Mouse (Mus musculus) megakaryocyte progenitor cell, adult 5-6 weeks (primary cell): ENCODE data around the gene Mlycd. TPM values are rescaled to one million over a fixed set of nuclear protein-coding genes. Genes with fewer than 3 reads are reported as not detected.
A peak's percentile ranks its signal among the peaks of the same experiment; 100 is the strongest.

Experiments used
- ATAC-seq: replicated peaks from 2 replicates; pipeline ENCODE4 v1.8.0; 2016; ENCODE audit warnings: mild to moderate bottlenecking, moderate TSS enrichment, inconsistent platforms; ENCODE audit not compliant: poor library complexity
- total RNA-seq, 2 experiments: library from RNA; stranded (forward) in 1 of 2; stranded (reverse) in 1 of 2; fragments of 157-497, 149-512 nt in 1 of 2; fragments of 200-1000 nt in 1 of 2; gene quantifications; 2 replicates each; pipeline versions ENCODE4 v1.2.3 to v1.2.4; 2015 to 2017

Mlycd gene
- total RNA-seq, 2 experiments from 2014 or later: 6.4 to 6.5 TPM

DNA sequence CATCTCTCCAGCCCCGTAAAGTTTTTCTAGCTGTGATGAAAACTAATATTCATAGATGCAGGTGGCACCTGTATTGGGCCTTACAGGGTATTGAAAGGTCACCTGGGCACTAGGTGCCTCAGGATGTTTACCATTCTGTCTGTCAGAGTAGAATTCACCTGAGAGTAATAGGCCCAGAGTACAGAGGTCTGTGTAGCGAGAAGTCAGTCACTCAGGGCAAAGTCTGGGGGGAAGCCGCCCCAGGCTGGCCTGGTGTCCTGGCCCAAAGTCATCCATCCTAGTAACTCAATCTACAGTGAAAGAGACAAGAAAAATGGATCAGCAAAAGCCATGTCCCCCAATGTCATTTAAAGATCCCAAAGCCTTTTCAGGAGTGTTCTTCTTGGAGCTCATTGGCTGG is 6.2 kb downstream of the Mlycd start:
- ATAC-seq: no peak

DNA sequence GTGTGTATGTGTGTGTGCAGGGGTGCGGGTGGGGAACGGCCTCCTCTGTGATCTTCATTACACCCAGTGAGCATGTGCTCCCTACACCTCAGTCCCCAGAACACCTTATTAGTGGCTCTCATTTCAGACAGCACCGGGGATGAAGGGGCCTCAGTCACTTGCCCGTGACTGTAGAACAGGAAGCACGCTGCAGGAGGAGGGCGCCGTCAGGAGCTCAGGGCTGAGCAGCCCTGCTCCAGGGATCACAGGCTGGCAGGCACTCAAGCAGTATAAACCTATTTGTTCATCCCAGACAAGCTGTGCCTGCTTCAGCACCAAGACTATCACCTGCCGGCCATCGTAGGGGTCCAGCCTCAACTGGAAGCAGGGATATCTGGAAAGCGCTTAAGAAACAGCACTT is 9.2 kb downstream of the Mlycd start:
- no peak for ATAC-seq

DNA sequence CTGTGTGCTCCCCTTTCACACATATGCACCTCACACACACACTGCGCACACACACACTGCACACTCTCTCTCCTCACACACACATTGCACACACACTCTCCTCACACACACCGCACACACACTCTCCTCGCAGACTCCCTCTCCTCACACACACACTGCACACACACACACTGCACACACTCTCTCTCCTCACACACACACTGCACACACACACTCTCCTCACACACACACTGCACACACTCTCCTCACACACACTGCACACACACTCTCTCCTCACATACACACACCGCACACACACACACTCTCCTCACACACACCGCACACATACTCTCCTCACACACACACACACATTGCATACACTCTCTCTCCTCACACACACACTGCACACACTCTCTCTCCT is 10.0 kb downstream of the Mlycd start:
- ATAC-seq: no peak

DNA sequence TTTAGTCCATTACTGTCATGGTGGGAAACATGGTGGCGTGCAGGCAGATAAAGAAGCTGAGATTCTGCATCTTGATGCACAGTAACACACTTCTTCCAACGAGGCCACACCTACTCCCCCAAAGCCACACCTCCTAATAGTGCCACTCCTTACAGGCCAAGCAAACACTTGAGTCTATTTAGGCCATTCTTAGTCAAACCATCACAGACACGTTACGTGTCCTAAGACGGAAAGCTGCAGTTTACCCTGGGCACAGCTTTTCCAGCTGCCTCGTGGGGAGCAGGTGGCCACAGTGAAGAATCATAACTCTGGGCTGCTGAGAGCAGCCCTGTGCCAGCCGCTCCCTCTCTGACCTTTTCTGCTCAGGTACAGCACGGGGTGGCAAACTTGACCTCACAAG is 13.6 kb downstream of the Mlycd start:
- no peak for ATAC-seq

DNA sequence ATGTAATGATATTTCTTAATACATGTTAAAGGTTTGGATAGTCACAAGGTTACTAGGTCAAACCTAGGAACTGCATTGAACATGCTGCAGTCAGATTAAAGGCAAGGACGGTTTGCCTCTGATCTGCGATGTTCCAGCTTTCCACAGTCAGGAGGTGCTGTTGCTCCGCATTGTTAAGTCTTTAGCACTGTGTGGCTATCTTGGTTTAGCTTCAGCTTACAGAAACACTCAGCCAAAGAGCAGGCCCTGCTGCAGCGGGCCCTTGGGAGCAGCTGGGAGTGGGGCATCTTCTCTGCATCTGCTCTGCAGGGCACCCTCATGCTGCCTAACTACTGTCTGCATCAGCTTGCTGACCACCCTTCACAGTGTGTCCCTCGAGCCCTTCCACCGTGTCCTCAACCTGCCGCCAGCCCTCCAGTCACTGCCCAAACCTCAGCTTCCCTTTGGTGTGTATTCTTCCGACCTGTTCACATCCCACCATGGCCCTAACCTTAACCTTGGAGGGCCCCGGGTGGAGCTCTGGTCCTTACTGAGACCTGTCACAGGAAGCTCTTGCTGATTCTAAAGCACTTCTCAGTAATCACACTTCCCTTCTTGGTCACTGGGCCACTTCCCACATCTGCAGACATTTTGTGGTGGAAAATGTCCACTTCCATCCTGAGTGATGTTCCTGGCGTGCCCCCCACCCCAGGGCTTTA is 17.5 kb downstream of the Mlycd start:
- peak; percentile 47 for ATAC-seq

DNA sequence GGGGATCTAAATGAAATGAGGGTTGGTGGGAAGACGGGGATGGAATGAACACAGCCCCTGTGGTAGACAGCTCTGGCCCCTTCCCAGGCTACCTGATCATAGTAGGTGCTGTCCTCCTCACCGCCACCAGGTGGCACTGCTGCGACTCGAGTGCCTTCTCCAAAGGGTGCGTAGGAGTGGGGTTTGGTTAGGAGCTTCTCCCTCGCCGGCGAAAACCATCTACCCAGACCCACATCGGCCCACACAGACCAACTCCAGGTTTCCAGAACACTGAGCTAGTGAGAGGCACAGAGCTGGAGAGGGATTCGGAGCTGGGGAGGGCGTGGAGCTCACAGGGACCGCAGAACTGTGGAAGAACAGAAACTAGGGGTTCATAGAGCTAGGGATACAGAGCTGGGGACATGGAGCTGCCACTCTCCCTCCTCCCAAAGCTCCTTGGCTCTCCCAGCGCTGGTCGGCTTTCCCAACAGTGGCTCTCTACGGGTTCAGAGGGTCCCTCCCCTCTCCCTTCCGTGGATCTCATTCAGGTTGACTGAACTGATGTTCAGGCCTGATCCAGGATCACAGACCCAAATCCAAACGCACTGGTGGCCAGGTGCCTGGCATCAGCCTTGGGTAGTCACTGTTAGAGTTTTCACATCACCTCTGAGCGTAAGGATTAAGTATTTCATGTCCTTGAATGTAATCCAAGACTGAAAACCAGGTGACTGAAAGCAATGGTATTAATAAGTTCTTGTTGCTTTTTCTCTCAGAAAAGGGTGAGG is 18.2 kb downstream of the Mlycd start:
- peak; percentile 95 for ATAC-seq

DNA sequence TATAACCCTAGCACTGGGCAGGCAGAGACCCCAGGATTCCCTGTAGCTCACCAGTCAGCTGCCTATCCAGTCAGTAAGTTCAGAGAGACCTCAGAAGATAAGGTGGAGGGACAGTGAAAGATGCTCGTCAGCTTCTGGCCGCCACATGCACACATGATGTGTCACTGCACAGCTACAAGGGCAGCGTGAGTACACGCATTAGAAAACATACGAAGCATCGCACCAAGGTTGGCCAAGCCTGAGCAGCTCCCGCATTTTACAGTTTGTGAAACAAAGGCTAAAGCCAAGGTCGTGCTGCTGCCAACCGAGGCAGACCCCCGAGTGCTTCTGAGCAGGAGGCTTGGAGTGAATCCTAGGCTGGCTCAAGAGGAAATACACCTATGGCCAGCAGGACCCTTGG is 18.9 kb downstream of the Mlycd start:
- ATAC-seq: no peak

DNA sequence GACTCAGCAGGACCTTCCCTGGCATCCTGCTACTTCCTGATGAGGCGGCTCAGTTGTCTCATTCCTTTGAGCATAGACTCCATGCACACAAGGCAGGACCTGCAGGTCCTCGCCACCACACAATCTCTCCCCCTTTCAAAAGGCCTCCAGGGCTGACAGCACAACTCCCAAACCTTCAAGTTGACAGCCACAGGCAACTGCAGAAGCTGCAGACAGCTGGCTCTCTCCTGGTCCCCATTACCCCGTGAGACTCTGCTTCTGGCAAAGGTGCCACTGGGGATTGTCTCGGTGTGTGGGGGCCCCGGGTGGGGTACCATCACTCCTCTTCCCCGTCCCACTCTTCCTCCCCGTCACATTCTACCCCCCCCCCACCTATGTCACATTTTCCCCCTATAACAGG is 25.6 kb downstream of the Mlycd start:
- ATAC-seq: no peak

DNA sequence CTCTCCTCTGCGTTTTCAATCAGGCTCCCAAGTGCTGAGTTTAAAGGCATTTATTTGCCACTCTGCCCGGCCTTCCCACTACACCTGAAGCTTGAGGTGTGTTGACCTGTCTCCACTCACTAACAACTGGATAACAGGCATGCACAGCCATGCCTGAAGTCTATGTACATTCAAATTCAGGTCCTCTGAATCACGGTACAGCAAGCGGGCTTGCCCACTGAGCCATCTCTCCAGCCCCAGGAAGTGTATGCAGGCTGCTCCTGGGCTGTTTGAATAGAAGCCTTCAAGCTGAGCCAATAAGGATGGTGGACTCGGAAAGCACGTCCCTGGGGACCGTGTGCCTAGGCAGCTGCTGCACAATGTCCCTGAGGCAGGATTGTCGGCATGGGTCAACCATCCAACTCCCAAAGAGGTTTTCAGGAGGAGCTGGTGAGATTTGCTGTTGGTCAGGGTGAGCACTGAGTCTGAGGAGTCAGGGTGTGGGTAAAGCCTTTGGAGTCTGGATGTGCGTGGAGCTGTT is 27.0 kb downstream of the Mlycd start:
- no peak for ATAC-seq

DNA sequence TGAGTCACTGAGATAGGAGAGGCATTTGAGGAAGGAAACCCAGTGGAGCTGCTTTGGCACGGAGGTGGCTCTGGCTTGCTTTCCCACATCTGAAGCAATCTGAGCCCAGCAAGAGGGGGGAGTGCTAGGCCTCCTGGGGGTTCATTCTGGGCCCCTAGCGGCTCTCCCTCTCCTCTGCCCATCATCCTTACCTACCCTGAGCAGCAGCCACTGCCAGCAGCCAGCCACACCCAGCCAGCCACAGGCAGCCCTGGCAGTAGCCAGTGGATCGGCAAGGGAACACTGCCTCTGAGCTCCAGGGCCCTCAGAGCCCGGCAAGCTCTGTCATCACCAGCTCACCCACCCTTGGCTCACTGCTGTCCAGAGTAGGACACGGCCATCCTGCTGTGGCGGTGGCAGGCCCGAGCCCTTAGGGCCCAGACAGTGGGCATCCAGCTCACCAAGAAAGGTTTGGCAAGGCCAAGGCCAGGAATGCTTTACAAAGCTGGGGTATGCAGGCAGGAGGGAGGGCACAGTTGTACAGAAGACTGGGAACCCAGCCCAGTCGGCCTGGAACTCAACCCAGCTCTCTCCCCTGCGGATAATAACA is 27.5 kb downstream of the Mlycd start:
- peak; percentile 33 for ATAC-seq

DNA sequence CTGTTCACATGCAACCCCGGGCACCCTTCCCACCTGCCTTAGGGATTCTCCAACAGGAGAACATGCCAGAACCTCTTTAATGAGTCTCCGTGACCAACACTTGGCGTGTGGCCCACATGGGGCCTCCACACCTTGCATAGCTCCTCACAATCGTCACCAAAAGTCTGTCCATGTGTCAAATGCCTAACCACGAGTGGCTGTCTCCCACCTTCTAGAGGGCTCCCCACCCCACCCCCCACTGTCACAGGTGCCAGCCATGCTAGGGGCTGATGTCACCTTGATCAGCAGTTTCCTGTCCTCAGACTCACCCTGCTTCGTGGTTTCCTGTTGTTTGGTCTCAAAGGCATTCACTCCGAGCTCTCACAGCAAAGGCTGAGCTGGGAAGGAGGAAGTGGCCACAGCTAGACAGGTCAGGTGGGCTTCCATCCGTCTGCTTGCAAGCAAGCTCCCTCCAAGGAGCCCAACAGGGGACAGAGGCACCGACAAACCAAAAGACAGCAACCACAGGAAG is 29.0 kb downstream of the Mlycd start:
- peak; percentile 64 for ATAC-seq

DNA sequence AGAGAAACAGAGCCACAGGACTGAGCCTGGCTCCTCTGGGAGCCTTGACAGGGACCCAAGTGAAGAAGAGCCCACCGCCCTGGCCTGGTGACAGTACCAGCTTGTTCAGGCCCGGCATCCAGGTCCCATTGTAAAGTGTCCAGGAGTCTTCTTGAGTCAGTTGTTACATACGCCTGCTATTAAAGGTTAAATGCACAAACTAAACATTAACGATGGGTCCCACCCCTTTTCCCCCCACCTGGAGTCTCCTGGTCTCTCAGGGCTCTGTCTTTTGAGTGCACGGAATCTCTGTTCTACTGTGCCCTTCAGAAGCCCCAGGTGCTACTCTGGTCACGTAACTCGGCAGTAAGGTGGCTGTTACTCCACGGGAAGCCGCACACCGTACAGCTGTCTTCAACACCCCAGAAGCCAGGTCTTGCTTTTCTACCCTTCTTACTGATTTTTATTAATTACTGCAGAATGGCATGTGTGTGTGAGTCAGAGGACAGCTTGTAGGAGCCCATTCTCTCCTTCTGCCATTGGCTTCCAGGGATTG is 29.6 kb downstream of the Mlycd start:
- no peak for ATAC-seq

DNA sequence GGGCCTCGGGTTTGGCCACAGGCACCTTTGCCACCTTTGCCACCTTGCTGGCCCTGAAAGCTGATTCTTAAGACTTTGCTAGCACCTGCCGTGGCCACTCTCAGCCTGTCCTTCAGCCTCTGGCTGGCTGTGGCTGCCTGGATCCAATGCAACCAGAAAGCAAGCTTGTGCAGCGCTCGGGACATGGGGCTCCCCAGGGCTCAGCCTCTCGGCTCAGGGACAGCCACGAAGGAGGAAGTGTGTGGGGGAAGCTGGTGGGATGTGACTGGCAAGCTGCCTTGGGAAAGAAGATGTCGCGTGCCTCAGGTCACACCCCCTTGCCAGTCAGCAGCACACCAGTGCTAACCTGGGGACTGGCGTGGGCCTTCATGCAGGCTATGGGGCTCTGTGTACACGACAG is 30.1 kb downstream of the Mlycd start:
- peak; percentile 53 for ATAC-seq

DNA sequence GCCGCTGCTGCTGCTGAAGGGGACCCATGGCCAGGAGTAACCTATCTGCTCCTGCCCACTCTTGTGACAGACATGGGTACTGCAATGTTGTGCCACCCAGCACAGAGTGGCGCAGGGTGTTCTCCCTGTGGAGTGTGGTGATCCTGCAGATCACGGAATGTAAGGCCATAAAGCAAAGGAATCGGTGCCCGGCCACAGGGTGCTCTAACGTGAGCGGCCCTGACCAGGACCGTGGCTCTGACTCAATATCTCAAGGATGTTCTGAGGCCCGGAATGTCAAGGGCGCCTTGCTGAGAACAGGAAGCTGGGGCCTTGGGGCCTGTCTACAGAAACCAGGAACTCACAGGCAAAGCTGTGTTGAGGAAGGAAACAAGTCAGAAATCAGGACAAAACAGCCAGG is 30.9 kb downstream of the Mlycd start:
- peak; percentile 49 for ATAC-seq

DNA sequence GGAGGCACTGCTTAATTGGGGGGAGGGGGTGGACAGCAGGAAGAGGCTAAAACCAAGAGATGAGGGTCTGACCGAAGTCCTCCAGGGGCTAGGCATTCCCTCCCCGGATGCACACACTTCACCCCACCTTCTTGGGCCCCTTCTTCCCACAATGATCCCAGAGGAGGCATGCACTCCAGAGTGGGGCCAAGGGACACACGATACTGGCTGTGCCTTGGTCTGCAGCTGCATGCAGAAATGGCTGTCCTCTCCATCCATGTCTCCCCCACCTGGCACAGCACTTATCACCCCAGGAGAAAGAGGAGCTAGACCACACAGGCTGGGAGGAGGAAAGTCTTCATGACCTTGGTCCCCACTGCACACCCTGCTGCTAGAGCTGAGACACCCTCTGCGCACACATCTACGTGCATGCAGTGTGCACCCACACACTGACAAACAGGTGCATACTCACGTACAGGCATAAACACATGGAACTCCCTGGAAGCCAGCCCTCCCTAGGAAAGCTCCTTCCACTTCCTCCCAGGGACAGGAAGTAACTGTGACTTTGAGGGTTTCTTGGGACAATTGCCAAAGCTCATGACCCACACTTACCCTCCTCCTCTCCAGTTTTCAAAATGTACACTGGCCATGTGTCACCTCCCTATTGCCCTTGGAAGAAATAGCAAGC is 31.5 kb downstream of the Mlycd start:
- no peak for ATAC-seq

DNA sequence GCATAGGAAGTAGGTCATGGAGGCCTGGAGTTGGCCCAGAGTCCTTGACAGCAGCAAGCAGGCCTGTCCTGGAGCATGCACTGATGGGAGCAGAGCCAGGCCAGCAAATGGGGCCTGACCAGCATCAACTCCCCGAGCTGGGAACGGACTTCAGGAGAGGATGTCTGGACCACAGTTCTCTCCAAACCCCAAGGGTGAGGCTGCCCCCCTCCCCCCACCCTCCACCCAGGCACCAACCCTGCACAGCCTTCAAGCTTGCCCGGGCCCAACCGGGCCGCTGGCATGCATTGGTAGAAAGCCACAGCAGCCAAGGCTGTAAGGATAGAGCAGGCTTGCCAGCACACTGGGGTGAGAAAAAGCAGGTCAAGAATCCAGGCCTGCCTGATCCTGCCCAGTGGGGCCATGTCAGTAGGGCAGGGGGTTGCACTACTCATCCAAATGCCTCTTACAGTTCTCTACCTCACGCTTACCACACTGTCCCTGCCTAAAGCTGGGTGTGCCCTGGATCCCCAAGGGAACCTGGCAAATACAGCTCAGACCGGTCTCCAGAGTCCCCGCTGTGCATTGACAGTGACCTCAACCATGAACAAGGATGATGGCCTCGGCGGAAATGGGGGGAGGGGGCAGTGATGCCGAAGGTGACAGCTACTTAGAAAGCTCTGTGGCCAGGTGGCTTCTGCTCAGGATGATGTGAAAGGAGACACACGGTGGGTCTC is 33.1 kb downstream of the Mlycd start:
- no peak for ATAC-seq

DNA sequence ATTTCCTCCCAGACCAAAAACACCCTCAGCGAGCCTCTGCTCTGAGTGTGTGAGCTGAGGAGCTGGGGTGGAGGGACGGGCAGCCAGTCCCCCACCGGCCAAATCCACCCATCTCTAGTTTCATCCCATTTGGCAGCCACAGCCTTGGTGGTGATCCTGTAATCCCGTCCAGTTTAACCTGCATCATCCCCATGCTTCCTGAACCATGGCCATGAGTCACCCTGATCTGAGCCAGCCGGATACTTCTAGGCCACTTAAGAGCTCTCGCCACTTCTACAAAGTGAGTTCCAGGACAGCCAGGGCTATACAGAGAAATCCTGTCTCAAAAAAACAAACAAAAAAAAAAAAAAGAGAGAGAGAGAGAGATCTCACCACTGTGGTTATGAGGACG is 33.7 kb downstream of the Mlycd start:
- ATAC-seq: no peak

DNA sequence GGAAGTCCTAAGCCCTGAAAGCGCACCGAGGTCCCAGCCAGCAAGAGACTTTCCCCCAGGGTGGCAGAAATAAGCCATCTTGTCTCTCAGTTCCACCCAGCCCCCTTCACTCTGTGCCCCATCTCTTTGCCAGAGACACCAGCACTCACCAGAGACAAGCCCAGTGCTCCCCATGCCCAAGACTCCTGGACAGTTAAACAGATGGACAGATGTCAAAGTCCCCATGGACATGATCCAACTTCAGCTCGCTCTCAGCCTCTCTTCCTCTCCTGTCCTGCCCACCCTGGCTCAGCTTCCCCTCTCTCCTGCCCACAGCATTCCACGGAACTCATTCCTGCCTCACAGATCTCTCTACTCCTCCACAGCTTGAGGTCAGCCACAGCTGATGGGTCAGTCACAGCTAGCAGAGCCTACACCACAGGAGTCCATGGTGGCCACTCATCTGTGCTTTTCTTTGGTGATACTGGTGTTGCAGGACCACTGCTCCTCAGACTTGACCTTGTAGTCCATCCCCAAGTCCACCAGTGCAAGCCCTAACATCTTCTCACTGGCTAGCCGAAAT is 34.2 kb downstream of the Mlycd start:
- no peak for ATAC-seq

DNA sequence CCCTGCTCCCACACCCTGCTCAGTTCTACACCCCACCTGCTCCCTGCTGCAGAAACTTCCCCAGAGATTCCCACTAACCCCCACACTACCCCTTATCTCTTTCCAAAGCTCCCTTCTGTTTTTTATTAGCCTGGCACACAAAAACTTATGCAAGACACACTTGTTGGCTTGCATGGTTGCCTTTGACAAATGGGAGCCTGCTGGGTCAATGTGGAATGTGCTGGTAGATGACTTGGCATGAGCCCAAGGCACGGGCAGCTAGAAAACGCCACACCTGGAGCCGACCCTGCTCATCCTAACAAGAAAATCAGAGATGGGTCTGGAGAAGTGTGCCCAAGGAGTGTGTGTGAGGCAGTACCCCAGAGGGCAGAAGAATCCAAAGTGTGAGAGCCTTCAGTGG is 34.9 kb downstream of the Mlycd start:
- no peak for ATAC-seq

DNA sequence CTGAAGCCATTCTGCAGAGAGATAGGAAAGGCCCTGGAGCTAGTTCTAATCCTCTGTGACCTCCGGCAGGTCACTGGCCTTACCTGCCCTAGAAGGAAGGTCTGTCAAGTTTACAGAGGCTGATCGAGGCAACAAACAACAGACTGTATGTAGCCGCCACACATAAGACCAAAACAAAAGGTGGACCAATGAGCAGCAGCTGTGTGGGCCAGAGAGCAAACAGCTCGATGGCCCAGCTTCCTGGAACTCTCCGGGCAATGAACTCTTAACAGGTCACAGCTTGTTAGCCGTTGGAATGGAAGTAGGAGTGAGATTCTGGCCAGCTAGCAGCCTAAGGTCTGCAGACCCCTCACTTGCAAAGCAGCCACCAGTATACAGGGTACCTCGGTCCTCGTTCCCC is 35.6 kb downstream of the Mlycd start:
- ATAC-seq: no peak
